Mouse (Mus musculus): ENCODE measurements at regions not wholly inside any gene's neighbourhood (a gene's known extent, or its start where the extent isn't known, plus 50 kb on each side); places are given as distances from the start of the nearest gene placed in this dataset.

DNA sequence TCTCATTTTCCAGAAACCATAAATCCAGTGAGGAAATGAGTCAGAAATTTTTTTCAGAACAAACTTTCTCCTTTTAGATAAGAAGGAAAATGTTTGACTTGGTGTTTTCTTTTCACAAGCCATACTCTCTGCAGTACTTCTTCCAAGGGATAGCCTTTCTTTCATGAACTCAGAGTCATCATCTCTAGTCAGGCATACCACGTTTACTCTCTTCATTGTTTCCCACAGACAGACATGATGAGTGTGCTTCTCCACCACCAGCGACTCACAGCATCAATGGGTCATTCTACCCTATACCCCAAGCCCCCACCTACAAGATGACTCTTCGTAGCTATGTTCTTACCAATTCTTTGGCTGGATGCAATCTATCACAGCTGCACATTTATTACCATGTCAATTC is 97.1 kb upstream of the Zpld1 start:
- no peak for TF ChIP-seq CTCF (IDR thresholded peaks at IDR 0.05; ENCODE audit: low read depth, low read length)
- TF ChIP-seq POLR2A (IDR thresholded peaks at IDR 0.05; ENCODE audit: extremely low read depth, insufficient read depth, low read length): no peak
